Mouse (Mus musculus): ENCODE measurements at regions not wholly inside any gene's neighbourhood (a gene's known extent, or its start where the extent isn't known, plus 50 kb on each side); places are given as distances from the start of the nearest gene placed in this dataset.

DNA sequence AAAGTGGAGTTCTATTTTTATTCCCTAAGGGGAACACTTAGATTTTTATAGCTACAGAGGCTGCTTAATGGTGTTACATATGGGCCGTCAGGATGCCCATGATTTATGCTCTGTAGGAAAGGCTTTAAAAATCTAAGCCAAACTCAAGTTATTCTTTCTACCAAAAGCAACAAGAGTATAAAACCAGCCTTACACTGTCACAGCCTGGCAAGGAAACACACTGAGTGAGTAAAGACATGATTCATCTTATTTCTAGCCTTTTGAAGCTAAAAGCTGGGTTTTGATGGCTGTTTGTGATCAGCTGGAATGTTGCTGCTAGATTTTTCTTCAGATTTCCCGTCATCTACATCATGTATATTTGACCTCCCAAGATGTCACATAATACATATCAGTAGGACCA lies 3359.9 kb upstream of the Gm7489 start:
- TF ChIP-seq POLR2A (IDR thresholded peaks at IDR 0.05; ENCODE audit: insufficient read length, low read depth) = no peak
- no peak for TF ChIP-seq SRF (IDR thresholded peaks at IDR 0.05; ENCODE audit: control insufficient read depth, insufficient read length, low read depth)
- TF ChIP-seq POLR2AphosphoS2 (IDR thresholded peaks at IDR 0.05; ENCODE audit: insufficient read length, low read depth) = no peak
- TF ChIP-seq TCF12 (IDR thresholded peaks at IDR 0.05; ENCODE audit: insufficient read depth, poor library complexity, severe bottlenecking) = no peak
- no peak for TF ChIP-seq MYOD1 (IDR thresholded peaks at IDR 0.05; ENCODE audit: control insufficient read depth in 1 of 3, insufficient read length in 2 of 3, low read depth in 2 of 3)
- TF ChIP-seq E2F4 (IDR thresholded peaks at IDR 0.05; ENCODE audit: insufficient read depth) = no peak
- no peak for TF ChIP-seq MAX (IDR thresholded peaks at IDR 0.05; ENCODE audit: low read depth)
- no peak for TF ChIP-seq CEBPB (IDR thresholded peaks at IDR 0.05; ENCODE audit: insufficient read depth, poor library complexity, severe bottlenecking)
- TF ChIP-seq USF1 (IDR thresholded peaks at IDR 0.05; ENCODE audit: low read depth) = no peak

Data from myocyte (in vitro differentiated cells).